Mouse (Mus musculus): ENCODE measurements around the gene Vcp.
A peak's percentile ranks its signal among the peaks of the same experiment; 100 is the strongest.
"Not testable (repeated sequence)": the region's sequence is repeated elsewhere in the genome, so short reads cannot be mapped to it uniquely, and the experiment has no call there.

The Vcp gene

DNA sequence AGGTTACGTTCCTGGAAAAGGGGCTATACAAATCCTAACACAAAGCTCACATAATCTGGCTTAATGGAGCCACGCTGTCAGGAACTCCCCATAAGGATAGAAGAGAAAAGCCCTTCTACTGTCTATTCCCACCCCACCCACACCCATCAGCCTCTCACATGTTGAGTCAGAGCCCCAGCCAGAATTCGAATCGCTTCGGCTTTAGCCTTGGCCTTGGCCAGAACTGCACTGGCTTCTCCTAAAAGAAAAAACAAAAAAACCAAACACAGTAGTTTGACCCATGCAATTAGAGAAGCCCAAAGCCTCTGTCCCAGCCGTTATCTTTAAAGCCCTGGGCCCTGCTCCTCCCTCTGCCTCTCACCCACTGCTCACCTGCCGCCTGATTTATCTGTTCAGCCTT, 28.8 kb upstream of the Vcp start:
- DNase-seq (ENCODE audit: low read depth), result no peak

DNA sequence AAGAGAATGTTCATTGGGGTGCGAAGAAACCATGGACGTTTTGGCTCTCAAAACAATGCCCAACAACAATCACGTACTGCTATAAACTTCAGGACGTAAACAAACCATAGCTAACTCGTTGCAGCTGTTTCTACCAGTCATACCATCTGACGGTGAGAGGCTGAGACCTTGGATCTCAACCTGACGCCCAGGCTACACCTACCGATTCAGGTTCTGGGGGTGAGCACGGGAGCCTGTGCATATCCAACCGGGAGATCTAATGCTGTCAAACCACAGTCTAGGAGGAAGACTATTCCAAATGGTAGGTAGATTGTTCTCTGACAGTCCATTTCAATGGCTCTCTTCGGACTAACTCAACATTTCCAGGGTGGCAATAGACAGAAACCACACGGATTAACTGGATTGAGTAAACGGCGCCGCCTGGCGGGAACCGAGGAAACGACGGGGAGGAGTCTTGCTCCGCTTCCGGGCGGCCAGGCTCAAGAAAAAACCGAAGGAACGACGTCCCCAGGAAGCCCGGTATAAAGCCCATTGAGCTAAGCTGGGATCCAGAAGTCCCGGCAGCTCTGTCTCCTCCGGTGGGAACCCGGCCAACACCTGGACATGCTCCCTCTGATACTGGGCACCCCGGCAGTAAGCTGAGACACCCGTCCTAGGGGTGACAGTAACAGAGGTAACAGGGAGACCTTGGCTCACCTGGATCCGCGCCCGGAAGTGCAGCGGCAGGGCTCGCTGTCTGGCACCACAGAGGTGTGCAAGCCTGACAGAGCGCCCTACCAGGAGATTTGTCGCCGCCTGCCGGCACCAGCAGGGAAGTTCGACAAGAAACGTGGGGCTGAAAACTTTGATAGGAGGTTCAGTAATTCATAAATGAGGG, 25.0 kb upstream of the Vcp start, which contains the start of gene Pigo:
TSS of gene Pigo (minus strand) at position 736 of the 877 bp plus-strand sequence.
- DNase-seq (ENCODE audit: low read depth), result peak; percentile 95

DNA sequence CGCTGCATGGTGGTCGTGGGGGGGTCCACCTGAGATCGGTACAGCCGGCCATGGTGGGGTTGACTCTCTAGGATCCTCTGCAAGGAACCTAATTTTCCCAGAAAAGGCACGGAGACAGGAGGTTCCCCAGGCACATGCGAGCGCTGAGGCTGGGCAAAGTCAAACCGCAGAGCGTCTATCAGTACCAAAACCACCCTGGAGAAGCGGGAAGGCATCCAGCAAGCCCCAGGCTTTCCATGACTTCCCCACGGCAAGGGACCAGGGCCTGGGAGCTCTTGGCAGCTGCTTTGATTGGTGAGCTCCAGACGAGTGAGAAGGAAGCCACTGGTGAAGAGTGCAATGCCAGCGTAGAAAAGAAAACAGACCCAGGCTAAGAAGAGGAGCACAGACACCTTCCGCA, 24.4 kb upstream of the Vcp start:
- no peak for DNase-seq (ENCODE audit: low read depth)

DNA sequence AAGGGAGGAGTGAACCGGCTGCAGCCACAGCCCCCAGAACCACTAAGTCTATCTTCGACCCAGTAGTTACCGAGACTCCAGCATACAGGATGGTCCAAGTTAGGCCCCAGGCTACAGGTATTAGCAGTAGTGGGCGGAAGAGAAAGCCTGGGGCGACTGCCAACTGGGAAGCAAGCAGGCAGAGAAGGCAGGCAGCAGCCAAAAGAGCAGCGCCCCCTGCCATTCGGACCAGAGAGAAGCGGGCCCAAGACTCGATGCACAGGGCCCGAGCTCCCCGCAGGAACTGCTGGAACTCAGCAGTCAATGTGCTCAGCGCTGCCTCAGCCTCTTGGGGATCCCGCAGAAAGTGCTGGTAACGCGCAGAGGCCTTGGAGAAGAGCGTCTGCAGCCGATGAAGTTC, 21.0 kb upstream of the Vcp start:
- DNase-seq (ENCODE audit: low read depth), result no peak

DNA sequence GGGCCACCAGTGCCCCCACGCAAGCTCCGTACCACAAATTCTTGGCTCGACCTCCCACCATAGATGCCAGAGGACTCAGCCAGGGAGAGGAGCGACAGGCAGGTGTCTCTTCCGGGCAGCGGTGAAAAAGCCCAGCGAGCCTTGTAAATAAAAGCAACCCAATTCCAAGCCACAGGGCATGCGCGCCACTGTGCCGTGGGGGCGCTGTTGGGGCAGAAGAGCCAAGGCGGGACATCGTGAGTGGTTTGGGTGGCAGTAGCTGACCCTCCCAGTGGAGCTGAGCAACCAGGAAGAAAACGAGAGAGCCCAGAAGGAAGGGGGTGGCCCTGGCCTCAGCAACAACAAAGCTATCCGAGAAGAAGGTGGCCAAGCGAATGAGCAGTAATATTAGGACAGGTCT, 20.6 kb upstream of the Vcp start:
- no peak for DNase-seq (ENCODE audit: low read depth)

DNA sequence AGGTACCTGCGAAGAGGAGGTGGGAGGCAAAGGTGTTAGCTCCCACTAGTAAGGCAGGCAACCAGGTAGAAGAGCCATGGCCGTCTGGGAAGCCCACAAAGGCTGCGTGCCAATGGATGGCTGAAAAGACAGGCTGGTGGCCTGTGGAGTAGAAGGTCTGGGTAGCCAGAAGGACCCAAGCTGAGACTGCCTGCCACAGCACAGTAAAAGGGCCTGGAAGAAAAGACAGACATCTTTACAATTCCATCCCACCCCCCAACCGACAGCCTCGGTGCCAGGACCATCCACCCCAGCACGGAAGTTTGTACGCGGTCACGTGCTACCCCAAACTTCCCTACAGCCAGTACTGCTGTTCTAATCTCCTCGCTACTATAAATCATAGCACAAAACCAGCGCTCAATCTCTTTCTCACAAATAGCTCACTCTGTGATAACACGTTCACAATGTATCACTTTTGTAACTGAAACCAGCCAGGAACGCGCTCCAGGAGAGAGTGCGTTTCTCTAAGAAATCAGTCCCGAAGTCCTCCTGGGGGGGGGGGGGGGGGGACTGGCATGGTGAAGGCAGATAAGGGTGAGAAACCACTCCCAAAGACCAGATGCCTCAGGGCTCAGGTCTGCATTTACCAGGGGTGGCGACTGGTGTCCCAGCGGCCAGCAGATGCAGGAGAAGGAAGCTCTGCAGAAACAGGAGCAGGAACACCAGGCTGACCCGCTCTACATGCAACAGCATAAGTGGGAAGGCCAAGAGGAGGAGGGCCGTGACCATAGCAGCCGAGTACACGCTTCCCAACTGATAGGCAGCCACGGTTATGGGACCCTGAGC, 19.5 kb upstream of the Vcp start:
- no peak for DNase-seq (ENCODE audit: low read depth)

DNA sequence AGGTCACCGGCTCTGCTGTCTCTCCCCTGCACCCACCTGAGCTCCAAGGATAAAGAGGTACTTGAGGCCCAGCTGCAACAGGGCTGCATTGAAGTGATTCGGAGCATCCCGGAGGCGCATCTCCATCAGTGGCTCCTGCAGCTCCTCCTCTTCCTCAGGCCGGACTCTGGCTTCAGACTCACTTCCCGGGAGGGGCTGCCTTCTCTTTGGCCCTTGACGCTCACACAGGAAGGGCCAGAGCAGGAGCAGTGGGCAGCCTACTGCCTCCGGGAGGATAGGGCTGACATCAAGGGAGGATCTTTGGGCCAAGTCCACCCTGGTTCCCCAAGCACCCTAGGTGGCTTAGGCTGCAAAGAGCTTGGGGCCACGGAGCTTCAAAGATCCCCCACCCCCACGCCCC, 18.9 kb upstream of the Vcp start:
- DNase-seq (ENCODE audit: low read depth), result no peak

DNA sequence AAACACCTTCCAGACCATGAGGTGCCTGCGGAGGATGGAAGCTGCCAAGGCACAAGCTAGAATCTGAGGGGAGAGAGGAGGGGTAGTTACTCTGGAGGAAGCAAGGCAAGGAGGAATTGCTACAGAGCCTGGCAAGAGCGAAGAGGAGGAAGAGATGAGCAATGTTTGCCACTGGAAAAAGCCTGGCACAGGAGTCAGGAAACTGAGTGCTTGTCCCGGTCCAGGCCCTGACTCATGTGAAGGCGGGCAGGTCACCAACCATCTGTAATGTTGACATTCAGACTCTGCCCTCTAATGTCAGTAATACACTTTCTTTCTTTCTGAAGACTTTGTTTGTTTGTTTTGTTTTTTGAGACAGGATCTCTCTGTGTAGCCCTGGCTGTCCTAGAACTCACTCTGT, 17.8 kb upstream of the Vcp start:
- peak; percentile 33 for DNase-seq (ENCODE audit: low read depth)

DNA sequence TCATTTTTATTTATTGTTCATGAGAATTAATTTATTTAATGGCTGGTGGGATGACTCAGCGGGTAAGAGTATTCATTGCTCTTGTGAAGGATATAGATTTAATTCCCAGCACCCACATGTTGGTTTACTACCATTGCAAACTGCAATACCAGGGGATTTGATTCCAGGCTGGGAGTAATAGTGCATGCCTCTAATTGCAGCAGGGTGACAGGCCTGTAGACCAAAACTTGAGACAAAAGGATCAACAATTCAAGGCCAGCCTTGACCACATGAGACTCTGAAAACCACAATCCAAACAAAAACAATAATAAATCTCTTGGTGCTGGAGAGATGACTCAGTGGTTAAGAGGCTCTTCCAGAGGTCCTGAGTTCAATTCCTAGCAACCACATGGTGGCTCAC, 11.8 kb upstream of the Vcp start:
- peak; percentile 76 for DNase-seq (ENCODE audit: low read depth)

DNA sequence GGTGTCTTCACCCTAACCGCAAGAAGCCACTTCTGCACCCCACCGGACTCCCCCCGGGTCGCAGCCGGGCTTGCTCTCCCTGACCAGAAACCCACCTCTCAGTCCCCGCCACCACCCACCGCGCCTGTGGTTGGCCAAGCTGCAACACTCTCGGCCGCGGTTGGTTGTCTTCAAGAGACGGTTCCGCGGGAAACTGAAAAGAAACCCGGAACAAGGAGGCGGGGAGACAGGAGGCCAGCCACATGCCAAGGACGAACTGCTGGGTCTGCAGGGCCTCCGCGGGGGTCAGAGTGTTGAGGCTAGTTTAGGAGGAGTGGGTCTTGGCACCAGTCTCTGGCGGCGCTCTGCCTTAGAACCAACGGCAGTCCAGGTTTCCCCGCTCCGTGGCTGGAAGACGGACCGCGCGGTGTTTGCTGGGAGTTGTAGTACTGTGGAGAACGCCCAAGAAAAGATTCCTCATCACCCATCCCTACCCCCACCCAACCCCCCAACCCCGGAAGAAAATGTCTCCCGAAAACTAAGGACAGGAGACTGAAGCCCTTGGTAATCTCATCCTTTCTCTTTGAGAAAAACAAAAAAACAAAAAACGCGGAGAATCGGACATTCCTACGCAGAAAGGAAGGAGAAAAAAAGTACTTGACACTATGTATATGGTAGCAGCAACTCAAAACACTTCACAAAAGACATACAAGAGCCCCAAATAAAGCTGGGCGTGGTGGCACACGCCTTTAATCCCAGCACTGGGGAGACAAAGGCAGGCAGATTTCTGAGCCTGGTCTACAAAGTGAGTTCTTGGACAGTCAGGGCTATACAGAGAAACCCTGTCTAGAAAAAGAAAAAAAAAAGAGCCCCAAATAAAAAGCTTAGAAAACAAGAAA, 10.1 kb upstream of the Vcp start, which contains the start of gene Fancg:
TSS of gene Fancg (minus strand) at position 346 of the 878 bp plus-strand sequence.
- DNase-seq (ENCODE audit: low read depth), result peak; percentile 79

DNA sequence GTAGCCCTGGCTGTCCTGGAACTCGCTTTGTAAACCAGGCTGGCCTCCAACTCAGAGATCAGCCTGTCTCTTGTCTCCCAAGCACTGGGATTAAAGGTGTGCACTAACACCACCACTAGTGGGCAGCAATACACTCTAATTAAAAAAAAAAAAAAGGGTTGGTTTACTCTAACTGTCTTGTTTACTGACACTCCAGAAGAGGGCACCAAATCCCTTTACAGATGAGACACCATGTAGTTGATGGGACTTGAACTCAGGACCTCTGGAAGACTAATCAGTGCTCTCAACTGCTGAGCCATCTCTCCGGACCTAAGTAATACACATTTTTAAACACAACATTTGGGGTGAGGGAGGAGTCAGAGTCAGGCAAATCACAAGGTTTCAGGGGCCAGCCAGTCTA, 5.5 kb upstream of the Vcp start:
- peak; percentile 76 for DNase-seq (ENCODE audit: low read depth)

DNA sequence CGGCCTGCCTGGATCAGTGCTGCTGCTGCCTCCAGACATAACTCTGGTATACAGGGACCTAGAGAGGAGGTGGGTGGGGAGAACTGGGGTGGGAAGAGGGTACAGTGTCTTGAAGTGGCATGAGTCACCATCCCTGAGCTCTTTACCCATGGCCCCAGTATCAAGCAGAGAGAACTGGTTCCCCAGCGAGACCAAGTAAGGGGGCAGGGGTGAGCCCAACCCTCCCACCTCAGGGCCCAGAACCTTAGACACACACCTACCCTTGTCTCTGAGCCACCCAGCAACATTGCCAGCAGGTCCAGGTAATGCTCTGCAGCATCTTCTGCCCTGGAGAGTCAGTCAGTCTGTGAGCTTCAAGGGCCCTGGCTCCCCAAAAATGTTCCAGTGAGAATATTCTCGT, 4.6 kb upstream of the Vcp start:
- no peak for DNase-seq (ENCODE audit: low read depth)

DNA sequence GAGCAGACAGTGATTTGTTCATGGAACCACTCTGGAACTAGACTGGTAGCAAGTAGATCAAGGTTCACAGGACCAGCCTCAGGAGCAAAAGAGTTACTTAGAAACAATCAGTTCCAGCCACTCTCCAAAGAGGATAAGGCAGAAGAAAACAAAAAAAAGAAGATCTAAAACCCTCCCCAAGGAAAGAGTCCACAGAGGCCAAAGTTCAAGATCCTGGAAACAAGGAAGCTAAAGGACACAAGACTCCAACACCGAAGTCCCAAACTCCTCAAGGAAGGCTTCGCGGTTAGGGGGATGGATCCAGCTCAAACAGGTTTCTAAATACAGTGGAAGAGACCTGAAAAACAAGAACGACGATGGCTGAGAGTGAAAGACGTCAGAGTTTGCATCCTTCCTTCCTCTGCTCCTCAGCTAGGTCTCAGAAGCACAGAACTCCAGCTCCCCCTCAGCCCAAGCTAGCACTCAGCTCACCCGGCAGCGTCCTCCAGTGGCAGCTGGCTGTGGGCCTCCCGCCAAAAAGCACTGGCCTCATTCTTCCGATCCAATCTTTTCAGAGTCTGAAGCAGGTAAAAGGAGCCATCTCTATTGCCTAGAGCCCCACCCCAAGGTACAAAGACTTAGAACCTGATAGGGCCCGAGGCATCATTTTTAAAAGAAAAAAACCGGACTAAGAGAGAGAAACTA, 2.6 kb upstream of the Vcp start:
- DNase-seq (ENCODE audit: low read depth), result no peak

DNA sequence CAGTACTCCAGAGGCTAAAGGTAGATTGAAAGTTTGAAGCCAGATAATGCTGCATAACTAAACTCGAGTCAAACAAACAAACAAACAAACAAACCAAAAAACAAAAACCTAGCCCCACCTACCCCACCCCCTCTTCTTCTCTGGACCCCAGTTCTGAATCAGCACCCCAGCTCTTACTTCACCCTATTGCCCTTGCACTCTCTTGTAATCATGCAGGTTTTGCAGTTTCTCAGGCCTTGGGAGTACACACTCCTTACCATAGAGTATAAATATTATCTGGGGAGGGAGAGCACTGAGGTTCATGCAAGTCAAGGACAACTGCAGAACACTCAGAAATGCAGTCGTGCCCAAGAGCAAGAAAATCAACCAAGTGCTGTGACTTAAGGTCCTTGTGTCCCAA, 965 bp upstream of the Vcp start:
- no peak for DNase-seq (ENCODE audit: low read depth)

DNA sequence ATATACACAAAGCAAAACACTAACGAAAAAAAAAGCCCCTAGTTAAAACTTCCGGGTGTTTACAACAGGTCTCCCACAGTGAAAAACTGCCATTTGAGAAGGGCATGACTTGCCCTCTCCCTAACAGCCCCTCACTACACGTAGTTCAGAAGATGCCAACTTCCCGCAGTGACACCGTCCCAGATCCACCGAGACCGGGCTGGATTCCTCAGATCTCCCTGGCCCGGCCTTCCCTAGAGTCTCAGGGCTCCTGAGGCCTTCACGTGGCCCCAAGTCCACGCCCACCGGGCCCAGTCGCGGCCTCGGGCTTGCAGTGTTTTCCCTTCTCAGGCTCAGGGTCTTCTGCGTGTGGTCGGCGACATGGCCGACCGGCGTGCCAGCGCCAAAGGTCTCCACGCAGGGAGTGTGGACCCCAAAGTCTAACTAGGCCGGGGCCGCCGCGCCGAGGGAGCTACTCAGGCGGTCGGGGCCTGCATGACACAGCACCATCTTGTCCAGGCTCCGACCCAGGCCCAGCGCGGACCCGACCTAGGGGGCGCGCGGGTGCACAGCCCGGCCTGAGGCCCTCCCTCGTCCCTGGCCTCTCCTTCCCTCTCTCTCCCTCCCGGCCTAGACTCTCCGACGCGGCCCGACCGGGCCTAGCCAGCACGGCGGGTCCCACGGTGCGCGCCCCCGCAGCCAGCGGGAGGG, 711 bp downstream of the Vcp start:
- peak; percentile 79 for DNase-seq (ENCODE audit: low read depth)

DNA sequence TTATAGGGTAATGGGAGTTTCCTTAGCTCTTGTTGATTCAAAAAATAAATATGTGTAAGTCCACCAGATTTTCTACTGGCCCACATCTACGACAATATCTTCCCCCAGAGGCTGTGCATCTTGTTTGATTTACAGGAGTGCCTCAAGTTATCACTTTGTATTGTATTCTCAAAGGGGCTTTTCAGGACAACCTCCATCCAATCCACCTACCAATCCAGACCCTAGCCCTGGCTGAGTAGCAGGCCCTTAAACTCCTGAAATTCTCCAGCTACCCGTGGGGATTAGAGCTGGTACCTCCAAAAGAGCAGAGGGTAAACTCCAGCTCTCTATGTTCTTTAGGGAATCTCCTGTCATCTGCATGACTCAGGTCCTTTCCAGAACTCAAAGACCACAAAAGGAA, 2.3 kb downstream of the Vcp start:
- DNase-seq (ENCODE audit: low read depth), result no peak

DNA sequence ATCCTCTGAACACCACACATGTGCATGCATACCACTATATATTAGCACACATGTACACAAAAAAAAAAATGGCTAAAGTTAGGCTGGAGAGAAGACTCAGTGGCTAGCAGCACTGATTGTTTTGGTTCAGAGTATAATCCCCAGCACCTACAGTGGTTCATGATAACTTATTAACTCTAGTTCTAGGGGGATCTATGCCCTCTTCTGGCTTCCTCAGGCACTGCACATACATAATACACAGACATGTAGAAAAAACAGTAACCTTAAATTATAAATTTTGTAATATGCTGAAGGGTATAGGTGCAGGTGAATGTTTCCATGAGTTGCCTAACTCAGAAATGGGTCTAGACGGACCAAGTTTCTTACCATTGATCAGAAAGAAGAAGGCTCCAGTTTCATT, 12.0 kb downstream of the Vcp start:
- peak; percentile 25 for DNase-seq (ENCODE audit: low read depth)

DNA sequence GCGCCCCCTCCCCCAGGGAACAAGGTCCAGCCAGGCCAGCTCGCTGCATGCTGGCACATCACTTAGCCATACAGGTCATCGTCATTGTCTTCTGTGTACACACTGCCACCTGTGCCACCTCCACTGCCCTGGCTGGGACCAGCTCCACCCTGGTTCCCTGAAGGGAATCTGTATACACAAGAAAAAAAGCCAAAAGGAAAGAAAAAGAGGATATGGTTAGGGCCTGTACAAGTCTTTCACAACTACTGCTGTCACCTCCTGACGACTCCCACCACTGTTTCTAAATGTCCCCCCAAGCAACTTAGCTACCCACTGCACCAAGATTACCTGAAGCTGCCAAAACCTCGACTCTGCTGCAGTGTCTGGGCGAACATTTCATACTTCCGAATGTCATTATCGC, 19.8 kb downstream of the Vcp start:
- DNase-seq (ENCODE audit: low read depth), result not testable (repeated sequence)

DNA sequence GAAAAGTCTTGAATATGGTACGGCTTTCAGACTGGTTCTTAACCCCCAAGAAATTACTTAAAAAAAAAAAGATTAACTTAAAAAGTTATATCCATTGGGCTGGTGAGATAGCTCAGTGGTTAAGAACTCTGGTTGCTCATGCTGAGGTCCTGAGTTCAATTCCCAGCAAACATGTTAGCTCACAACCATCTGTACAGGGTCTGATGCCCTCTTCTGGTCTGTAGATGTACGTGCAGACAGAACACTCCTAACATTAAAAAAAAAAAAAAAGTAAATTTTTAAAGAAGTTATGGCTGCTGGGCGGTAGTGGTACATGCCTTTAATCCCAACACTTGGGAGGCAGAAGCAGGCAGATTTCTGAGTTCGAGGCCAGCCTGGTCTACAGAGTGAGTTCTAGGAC, 22.2 kb downstream of the Vcp start:
- peak; percentile 22 for DNase-seq (ENCODE audit: low read depth)

DNA sequence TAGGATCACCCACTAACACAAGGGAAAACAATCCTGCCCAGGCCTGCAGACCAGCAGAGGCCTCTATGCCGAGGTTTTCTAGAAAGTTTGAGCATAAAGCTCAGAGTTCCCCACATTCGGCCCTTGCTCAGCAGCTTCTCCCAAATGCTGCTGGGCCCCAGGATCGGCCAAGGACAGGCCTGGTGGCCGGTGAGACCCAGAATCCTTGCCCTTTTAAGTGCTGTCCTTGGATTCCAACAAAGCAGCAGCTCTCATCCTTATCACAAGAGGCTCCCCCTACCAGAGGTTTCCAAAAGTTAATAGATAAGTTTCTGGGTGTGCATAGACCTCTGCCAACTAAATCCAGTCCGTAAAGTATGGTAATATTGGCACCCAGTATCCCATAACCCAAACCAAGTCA, 26.4 kb downstream of the Vcp start:
- no peak for DNase-seq (ENCODE audit: low read depth)

DNA sequence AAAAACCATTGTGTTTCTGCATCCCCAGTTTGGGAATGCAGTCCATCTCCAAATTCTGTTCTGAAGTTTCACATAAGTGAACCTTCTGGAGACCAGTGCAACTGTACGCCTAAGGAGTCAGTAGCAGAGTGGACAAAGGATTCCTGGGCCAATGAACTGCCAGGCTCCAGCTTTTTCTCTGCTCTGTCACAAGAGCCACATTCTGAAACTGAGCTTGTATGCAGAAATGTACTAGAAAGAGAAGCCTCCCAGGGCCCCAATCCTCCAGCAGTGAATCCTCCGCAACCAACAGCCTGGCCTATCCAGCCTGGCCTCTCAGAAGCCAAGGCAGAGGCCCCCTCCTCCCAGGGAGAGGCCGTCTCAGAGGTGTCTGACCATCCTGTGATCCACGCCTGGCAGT, 27.4 kb downstream of the Vcp start:
- no peak for DNase-seq (ENCODE audit: low read depth)

All from NIH3T3 (cell line).